Mouse (Mus musculus) regulatory T cell (primary cell): ENCODE measurements around the gene C130073F10Rik.
"Not testable (repeated sequence)": the region's sequence is repeated elsewhere in the genome, so short reads cannot be mapped to it uniquely, and the experiment has no call there.

Experiments
- in situ Hi-C: fragments of 300-600 bp; cut with MboI, MseI; formaldehyde crosslinking; loops from one replicate; pipeline ENCODE4 v1.15.1; 2025; ENCODE audit warnings: high pct_unique_total_duplicates

Gene C130073F10Rik

DNA sequence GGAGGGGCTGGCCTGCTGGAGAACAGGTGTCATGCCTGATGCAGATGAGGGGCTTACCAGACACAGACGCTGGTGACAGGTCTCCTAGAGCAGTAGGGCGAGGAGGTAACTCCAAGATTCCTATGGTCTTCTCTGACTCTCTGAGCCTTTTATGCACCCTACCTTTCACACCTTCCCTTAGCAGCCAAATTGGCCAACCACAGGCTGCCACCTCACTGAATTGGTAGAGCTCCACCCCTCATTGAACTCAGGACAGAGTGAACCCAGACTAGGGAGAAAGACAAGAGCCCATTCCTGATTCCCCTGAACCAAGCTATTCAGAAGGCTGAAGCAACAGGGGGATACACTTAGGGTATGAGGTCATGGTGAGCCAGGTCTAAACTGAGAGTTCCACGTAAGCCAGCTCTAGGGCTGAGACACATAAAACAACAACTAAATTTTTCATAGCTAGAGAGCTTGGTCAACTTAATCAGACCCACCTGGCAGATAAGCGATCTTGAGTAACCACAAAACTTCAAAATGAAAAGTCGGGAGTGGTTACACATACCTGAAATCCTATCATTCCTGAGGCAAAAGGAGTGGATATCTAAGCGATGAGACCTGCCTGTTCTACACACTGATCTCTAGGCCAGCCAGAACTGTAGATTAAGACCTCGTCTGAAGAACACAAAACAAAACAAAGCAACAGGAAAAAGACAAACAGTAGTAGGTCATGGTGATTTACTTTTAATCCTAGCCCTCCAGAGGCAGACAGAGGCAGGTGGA is at the start of gene C130073F10Rik:
C130073F10Rik (minus strand) TSS at position 134 of the 765 bp plus-strand sequence.
- in situ Hi-C loops, result no loop called here

DNA sequence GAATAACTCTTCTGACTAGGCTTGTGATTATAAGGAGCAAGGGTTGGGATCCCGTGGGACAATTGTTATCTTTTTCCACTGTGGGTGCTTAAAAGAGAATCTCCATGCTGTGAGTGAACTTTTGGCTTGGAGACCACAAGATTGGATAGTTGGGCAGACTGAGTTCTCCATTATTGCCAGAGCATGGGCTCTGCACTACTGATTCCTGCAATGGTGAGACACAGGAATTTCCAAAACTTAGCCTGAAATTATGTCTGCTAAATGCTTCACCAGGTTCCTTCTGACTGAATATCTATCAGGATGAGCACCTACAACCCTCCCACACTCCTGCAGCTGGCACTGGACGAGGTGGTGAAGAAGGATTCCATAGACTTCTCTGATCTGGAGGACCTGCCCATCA is 46.5 kb upstream of the C130073F10Rik start, which contains the start of gene Gm12794:
Gm12794 (plus strand) TSS at position 301 of the 400 bp plus-strand sequence.
- in situ Hi-C loops, result not testable (repeated sequence)

DNA sequence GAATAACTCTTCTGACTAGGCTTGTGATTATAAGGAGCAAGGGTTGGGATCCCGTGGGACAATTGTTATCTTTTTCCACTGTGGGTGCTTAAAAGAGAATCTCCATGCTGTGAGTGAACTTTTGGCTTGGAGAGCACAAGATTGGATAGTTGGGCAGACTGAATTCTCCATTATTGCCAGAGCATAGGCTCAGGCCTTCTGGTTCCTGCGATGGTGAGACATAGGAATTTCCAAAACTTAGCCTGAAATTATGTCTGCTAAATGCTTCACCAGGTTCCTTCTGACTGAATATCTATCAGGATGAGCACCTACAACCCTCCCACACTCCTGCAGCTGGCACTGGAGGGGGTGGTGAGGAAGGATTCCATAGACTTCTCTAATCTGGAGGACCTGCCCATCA is 15.2 kb upstream of the C130073F10Rik start, which contains the start of gene Gm12800:
Gm12800 (plus strand) TSS at position 301 of the 400 bp plus-strand sequence.
- in situ Hi-C loops, result not testable (repeated sequence)

DNA sequence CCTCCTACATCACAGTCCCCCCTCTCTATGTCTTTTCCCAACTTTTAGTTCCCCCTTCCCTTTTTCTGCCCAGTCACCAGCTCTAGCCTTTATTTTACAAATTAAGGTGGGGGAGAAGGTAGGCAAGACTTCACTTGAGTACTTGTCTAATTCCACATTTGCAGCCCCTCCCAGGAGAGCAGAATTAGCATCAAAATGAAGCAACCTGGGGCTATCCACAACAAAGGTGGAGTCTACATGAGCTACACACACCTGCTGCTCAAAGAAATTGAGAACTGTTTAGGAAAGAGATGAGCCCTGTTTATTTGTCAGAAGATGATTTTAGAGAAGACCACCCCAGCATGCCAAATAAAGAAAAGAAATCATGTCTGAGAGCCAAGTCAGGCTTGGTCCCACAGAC is 4.2 kb downstream of the C130073F10Rik start:
- in situ Hi-C loops, result no loop called here

DNA sequence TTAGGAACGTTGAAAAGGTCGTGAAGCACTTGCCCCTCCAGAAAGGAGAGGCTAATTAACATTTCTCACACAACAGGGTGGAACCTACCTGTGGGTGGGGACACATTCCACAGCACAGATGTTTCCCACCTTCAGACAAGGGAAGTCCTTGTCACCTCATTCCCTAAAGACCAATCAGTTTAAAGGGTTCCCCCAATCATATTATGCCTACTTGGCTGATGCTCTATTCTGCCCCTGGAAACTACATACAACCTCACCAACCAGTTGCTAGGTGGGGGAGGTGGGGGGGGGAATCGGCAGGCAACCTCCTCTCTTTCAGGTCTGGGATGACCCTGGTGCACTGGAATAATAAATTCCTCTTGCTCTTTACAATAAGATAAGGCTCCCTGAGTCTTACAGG is 9.9 kb downstream of the C130073F10Rik start:
- in situ Hi-C loops, result no loop called here

DNA sequence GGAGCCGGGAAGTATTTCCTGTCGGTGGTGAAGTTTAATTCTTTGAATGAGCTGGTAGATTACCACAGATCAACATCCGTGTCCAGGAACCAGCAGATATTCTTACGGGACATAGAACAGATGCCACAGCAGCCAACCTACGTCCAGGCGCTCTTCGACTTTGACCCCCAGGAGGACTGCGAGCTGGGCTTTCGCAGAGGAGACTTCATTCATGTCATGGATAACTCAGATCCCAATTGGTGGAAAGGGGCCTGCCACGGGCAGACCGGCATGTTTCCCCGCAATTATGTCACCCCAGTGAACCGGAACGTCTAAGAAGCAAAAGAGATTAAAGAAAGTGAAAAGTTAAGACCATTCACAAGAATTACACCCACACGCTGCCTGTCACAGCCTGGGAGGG is 17.9 kb downstream of the C130073F10Rik start:
- in situ Hi-C loops, result not testable (repeated sequence)

DNA sequence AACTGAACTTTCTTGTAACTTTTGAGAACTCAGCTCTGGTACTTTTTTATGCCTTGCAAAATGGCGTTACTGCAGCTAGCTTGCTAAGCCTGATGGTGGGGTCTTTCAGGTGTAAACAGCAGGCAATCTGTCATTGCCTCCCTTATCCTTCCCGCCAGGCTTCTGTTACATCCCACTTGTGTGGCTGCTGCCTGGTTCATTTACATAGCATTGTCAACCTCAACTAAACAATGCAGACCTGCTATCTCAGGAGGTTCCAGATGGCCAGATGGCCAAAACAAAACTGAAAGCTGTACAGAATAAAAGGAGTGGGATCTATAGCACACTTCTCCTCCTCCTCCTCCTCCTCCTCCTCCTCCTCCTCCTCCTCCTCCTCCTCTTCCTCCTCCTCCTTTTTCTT is 21.6 kb downstream of the C130073F10Rik start:
- in situ Hi-C loops, result not testable (repeated sequence)

DNA sequence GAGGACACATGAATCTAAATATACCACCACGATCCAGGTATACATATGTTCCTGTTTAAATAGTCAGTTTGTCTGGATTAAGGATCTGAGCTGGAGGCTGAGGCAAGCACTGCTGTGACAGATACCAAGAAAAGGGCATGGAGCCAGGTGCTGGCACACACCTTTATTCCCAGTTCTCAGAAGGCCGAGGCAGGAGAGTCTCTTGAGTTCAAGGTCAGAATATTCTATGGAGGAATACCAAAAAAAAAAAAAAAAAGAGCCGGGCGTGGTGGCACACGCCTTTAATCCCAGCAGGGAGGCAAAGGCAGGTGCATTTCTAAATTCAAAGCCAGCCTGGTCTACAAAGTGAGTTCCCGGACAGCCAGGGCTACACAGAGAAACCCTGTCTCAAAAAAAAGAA is 31.3 kb downstream of the C130073F10Rik start:
- in situ Hi-C loops, result no loop called here

DNA sequence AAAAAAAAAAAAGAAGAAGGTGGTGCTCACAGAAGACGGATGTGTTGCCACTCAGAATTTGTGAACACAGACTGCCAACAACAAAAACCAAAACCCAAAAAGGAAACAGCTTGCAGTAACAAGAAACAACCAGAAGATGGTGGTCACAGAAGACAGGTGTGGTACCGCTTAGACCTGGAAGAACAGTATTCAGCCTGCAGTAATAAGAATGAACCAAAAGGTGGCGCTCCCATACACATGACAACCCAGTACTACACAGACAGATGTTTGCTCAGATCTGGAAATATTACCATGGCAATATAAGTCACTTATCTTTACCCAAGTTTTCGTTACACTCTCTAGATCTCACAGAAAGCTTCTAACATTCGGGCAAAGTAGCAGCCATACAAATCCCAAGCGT is 32.7 kb downstream of the C130073F10Rik start:
- in situ Hi-C loops, result no loop called here

DNA sequence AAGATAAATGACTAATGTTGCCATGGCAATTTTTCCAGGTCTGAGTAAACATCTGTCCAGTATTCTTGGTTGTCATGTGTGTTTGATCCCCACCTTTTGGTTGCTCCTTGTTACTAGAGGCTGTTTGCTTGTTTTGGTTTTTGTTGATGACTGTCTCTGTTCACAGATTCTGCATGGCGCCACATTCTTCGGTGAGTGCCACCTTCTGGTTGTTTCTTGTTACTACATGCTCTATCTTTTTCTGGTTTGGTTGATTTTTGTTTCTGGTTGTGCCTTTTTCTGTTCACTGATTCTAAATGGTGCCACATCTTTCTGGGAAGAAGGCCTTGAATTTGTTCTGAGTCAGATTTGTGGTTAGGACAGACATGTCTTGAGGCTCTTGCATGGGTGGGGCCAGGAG is 42.7 kb downstream of the C130073F10Rik start:
- in situ Hi-C loops, result no loop called here

DNA sequence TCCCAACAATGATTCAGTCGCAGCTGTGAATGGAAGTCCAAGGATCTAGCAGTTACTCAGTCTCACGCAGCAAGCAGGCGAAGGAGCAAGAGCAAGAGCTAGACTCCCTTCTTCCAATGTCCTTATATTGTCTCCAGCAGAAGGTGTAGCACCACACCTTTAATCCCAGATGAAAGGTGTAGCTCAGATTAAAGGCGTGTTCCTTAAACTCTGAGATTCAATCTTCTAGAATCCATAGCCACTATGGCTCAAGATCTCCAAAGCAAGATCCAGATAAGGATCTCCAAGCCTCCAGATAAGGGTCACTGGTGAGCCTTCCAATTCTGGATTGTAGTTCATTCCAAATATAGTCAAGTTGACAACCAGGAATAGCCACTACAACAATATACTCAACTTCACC is 49.7 kb downstream of the C130073F10Rik start, which contains the start of gene B020004J07Rik:
B020004J07Rik (minus strand) TSS at position 101 of the 400 bp plus-strand sequence.
- in situ Hi-C loops, result not testable (repeated sequence)
